Mouse (Mus musculus) intestine, embryonic 16.5 days (tissue): ENCODE measurements around the gene Npas3. TPM values are rescaled to one million over a fixed set of nuclear protein-coding genes. Genes with fewer than 3 reads are reported as not detected.

Experiments
- ATAC-seq: fragments of 200-750 bp; cut with Nextera tagmentation; 2 replicates; pipeline ENCODE4 v1.8.0; 2017; ENCODE audit warnings: moderate TSS enrichment, moderate library complexity
- H3K27ac ChIP-seq: fragments of 300-500 bp; sonication (generic); 2 replicates; pipeline ENCODE4 v1.5.1; 2014; ENCODE audit warnings: mild to moderate bottlenecking, low read length
- H3K27me3 ChIP-seq: fragments of 300-500 bp; sonication (generic); replicated peaks from 2 replicates; pipeline ENCODE4 v1.6.1; 2014; ENCODE audit warnings: low read length, control low read depth, mixed read lengths; ENCODE audit not compliant: control insufficient read depth, insufficient read depth
- H3K36me3 ChIP-seq: fragments of 300-500 bp; sonication (generic); 2 replicates; pipeline ENCODE4 v1.6.1; 2014; ENCODE audit warnings: low read length, control low read depth; ENCODE audit not compliant: control insufficient read depth, insufficient read depth
- H3K4me1 ChIP-seq: fragments of 300-500 bp; sonication (generic); 2 replicates; pipeline ENCODE4 v1.6.1; 2014; ENCODE audit warnings: low read length, control low read depth, mixed read lengths; ENCODE audit not compliant: control insufficient read depth, insufficient read depth
- H3K4me2 ChIP-seq: fragments of 300-500 bp; sonication (generic); 2 replicates; pipeline ENCODE4 v1.6.1; 2014; ENCODE audit warnings: low read depth, low read length, control low read depth
- H3K4me3 ChIP-seq: fragments of 300-500 bp; sonication (generic); 2 replicates; pipeline ENCODE4 v1.5.1; 2014; ENCODE audit warnings: mild to moderate bottlenecking, low read length
- H3K9ac ChIP-seq: fragments of 300-500 bp; sonication (generic); 2 replicates; pipeline ENCODE4 v1.6.1; 2014; ENCODE audit warnings: low read depth, low read length
- H3K9me3 ChIP-seq: fragments of 300-500 bp; sonication (generic); 2 replicates; pipeline ENCODE4 v1.6.1; 2016; ENCODE audit warnings: low read length, control low read depth; ENCODE audit not compliant: control insufficient read depth
- WGBS: fragments of 180-500 bp; shearing (Covaris S2); extraction: QIAGEN DNeasy Blood & Tissue Kit; methylation state at CpG from one replicate; pipeline ENCODE4 v1.1.7; 2014; 5-methylcytosine and 5-hydroxymethylcytosine counted together
- polyA plus RNA-seq: library from polyadenylated mRNA; unstranded; fragments of >200 nt; fragmentation: Nextera tagmentation; extraction: Ambion mirVana; gene quantifications from 2 replicates; pipeline ENCODE4 v1.2.1, GENCODE M21; 2015

Gene Npas3
- polyA plus RNA-seq, 1 experiment from 2014 or later: 1.9 TPM

GRCm38 (mm10) chr12:54067419-54067818 lies 818.9 kb downstream of the Npas3 start:
- ATAC-seq: no peak; the same call in 1 of the 2 replicates
- Histone ChIP-seq H3K27ac (no peak overlapping the region), H3K9ac (peak overlapping the region; percentile 62), H3K9me3 (no peaks in the 10 kb centered on the region), H3K4me1 (peaks cover 15% of the 10 kb centered on the region), H3K4me2 (peak overlapping the region; percentile 95), H3K4me3 (peak overlapping the region; percentile 51), H3K27me3 (peaks cover 16% of the 10 kb centered on the region; the same call in 1 of the 2 replicates), H3K36me3 (no peaks in the 10 kb centered on the region)
- 36% methylated on average over 14 of the region's 14 CpGs for WGBS

GRCm38 (mm10) chr12:54067886-54068756 lies 819.6 kb downstream of the Npas3 start:
- Histone ChIP-seq H3K4me3 (peak overlapping the region; percentile 51), H3K36me3 (no peaks in the 10 kb centered on the region), H3K27ac (no peak overlapping the region), H3K4me1 (peaks cover 15% of the 10 kb centered on the region), H3K27me3 (peaks cover 16% of the 10 kb centered on the region; the same call in 1 of the 2 replicates), H3K9ac (peak overlapping the region; percentile 62), H3K4me2 (peak overlapping the region; percentile 95), H3K9me3 (no peaks in the 10 kb centered on the region)
- peak; percentile 82 for ATAC-seq
- 5% methylated on average over 82 of the region's 84 CpGs for WGBS

- peaks cover 15% of the 10 kb centered on the region for H3K4me1 ChIP-seq
- H3K4me2 ChIP-seq: peak overlapping the region; percentile 95
- peaks cover 16% of the 10 kb centered on the region; the same call in 1 of the 2 replicates for H3K27me3 ChIP-seq
- peak overlapping the region; percentile 51 for H3K4me3 ChIP-seq
- H3K27ac ChIP-seq: no peak overlapping the region
- H3K36me3 ChIP-seq: no peaks in the 10 kb centered on the region
- no peaks in the 10 kb centered on the region for H3K9me3 ChIP-seq
- no peak for ATAC-seq
- 70% methylated on average over 27 of the region's 27 CpGs for WGBS
- 0 out of 2 replicates have a peak overlapping the region, but pooled peaks have one; percentile 62 for H3K9ac ChIP-seq
Observed at GRCm38 (mm10) chr12:54068757-54069146, 820.3 kb downstream of the Npas3 start.

GRCm38 (mm10) chr12:54074012-54074411 lies 825.5 kb downstream of the Npas3 start:
- no peak overlapping the region for H3K27ac ChIP-seq

GRCm38 (mm10) chr12:54080996-54081395 lies 832.5 kb downstream of the Npas3 start:
- Histone ChIP-seq H3K4me3 (no peak overlapping the region), H3K9me3 (no peaks in the 10 kb centered on the region), H3K27ac (no peak overlapping the region), H3K36me3 (no peaks in the 10 kb centered on the region), H3K4me1 (no peaks in the 10 kb centered on the region), H3K9ac (no peak overlapping the region), H3K4me2 (no peak overlapping the region), H3K27me3 (no peaks in the 10 kb centered on the region)
- no peak for ATAC-seq
- WGBS: 95% methylated on average over 3 of the region's 3 CpGs

More at GRCm38 (mm10) chr12:54074012-54074411, 825.5 kb downstream of the Npas3 start:
- peaks cover 1% of the 10 kb centered on the region; the same call in 1 of the 2 replicates for H3K27me3 ChIP-seq
- no peak overlapping the region for H3K9ac ChIP-seq
- 86% methylated on average over 2 of the region's 2 CpGs for WGBS
- no peak overlapping the region for H3K4me3 ChIP-seq
- no peaks in the 10 kb centered on the region for H3K4me1 ChIP-seq
- no peaks in the 10 kb centered on the region for H3K9me3 ChIP-seq
- no peaks in the 10 kb centered on the region for H3K36me3 ChIP-seq
- ATAC-seq: no peak
- no peak overlapping the region for H3K4me2 ChIP-seq

GRCm38 (mm10) chr12:54093729-54094128 lies 845.3 kb downstream of the Npas3 start:
- no peaks in the 10 kb centered on the region for H3K27me3 ChIP-seq
- no peaks in the 10 kb centered on the region for H3K4me1 ChIP-seq
- no peaks in the 10 kb centered on the region for H3K9me3 ChIP-seq
- 83% methylated on average over 8 of the region's 8 CpGs for WGBS
- no peak overlapping the region for H3K9ac ChIP-seq
- H3K36me3 ChIP-seq: no peaks in the 10 kb centered on the region
- no peak for ATAC-seq
- no peak overlapping the region for H3K27ac ChIP-seq
- no peak overlapping the region for H3K4me2 ChIP-seq
- H3K4me3 ChIP-seq: no peak overlapping the region

GRCm38 (mm10) chr12:54096492-54096891 lies 848.0 kb downstream of the Npas3 start:
- H3K4me2 ChIP-seq: no peak overlapping the region
- no peaks in the 10 kb centered on the region for H3K27me3 ChIP-seq
- H3K9ac ChIP-seq: no peak overlapping the region
- H3K27ac ChIP-seq: no peak overlapping the region
- 73% methylated on average over 2 of the region's 2 CpGs for WGBS
- H3K36me3 ChIP-seq: no peaks in the 10 kb centered on the region
- H3K4me1 ChIP-seq: 0 out of 2 replicates have a peak, but pooled peaks cover under 1% of the 10 kb centered on the region
- no peak overlapping the region for H3K4me3 ChIP-seq
- H3K9me3 ChIP-seq: no peaks in the 10 kb centered on the region
- no peak for ATAC-seq

- Histone ChIP-seq H3K36me3 (no peaks in the 10 kb centered on the region), H3K27ac (no peak overlapping the region), H3K4me2 (no peak overlapping the region), H3K4me3 (no peak overlapping the region), H3K27me3 (no peaks in the 10 kb centered on the region), H3K4me1 (0 out of 2 replicates have a peak, but pooled peaks cover 4% of the 10 kb centered on the region), H3K9ac (no peak overlapping the region), H3K9me3 (no peaks in the 10 kb centered on the region)
- 74% methylated on average over 6 of the region's 6 CpGs for WGBS
- no peak for ATAC-seq
Observed at GRCm38 (mm10) chr12:54098136-54098535, 849.7 kb downstream of the Npas3 start.

GRCm38 (mm10) chr12:54098785-54099184 lies 850.3 kb downstream of the Npas3 start:
- ATAC-seq: peak; percentile 66
- WGBS: 14% methylated on average over 6 of the region's 6 CpGs

More at GRCm38 (mm10) chr12:54098785-54099184, 850.3 kb downstream of the Npas3 start:
- Histone ChIP-seq H3K4me2 (no peak overlapping the region), H3K27me3 (no peaks in the 10 kb centered on the region), H3K9ac (no peak overlapping the region), H3K4me3 (no peak overlapping the region), H3K4me1 (0 out of 2 replicates have a peak, but pooled peaks cover 4% of the 10 kb centered on the region), H3K9me3 (no peaks in the 10 kb centered on the region), H3K27ac (no peak overlapping the region), H3K36me3 (no peaks in the 10 kb centered on the region)
